ENCODE assay signal across 8 mouse cellular contexts in the genomic region with DNA sequence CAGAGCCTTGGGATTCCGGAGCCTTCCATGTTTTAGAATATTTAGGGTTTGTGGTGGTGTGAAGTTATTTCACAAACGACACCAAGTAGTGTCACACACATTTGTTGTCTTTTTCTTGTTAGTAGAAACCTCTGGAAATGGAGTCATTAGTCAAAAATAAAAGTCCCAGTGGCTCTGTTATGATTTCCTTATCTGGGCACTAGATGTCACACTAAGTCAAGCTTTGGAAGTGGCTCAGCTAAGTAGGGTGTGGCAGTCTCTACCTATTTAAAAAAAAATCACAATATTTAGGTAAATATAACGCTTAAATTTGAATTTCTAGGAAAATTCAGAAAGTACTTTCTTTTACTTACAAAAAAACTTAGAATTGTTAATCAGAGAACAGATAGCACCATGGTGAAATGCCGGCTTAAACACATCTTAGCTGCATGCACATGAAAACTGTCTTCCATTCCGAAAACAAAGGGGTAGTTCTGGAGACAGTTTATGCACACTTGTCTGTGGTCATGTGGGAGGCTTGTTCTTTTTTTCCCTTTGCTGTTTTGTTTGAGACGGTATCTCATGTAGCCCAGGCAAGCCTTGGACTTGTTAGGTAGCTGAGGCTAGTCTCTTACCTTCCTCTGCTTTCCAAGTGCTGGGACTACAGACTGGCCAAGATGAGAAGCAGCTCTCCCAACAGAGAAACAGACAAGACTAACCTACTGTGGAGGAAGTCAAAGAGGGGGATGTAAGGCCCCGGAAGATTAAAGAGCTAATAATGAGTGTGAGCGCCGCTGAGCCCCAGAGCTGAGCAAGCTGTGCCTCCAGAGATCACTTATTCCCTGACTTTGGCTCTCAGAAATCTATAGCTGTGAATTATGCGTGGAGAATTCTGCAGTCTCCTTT. TPM values are rescaled to one million over a fixed set of nuclear protein-coding genes. Genes with fewer than 3 reads are reported as not detected.
DNase-seq lines count a peak whose midpoint lies in the region; ATAC-seq and TF ChIP-seq lines count a peak whose summit lies in the region.
"Had no signal": no experiment of that assay in that cellular context is flagged by ENCODE, and none has a peak within 500 bp of the region (broad histone marks: within the 10 kb centered on the region; RNA-seq: fewer than 3 reads in every experiment).

No protein-coding gene starts in this region.

- H3K4me1 ChIP-seq in liver, postnatal 0 days (ENCODE audit: insufficient read depth): no peaks in the 10 kb centered on the region
- peaks cover 12% of the 10 kb centered on the region for H3K4me1 ChIP-seq in hindbrain, embryonic 14.5 days (replicated peaks; ENCODE audit: control insufficient read depth, insufficient read depth, low read length)
- H3K4me1 ChIP-seq in midbrain, embryonic 15.5 days: peaks cover 15% of the 10 kb centered on the region
- H3K4me1 ChIP-seq: liver, embryonic 15.5 days had no signal

- H3K4me2 ChIP-seq in liver, postnatal 0 days (ENCODE audit: low read depth, low read length): no peak overlapping the region
- no peak overlapping the region for H3K4me2 ChIP-seq in hindbrain, embryonic 14.5 days (replicated peaks)
- H3K4me2 ChIP-seq in midbrain, embryonic 15.5 days: no peak overlapping the region
- H3K4me2 ChIP-seq: liver, embryonic 15.5 days had no signal

- peak; percentile 58 for TF ChIP-seq CTCF in liver, postnatal 0 days (IDR thresholded peaks at IDR 0.05; ENCODE audit: low read depth)
- peak; percentile 47; the same call in 1 of the 2 replicates for TF ChIP-seq CTCF in brain, embryonic 14.5 days (IDR thresholded peaks at IDR 0.05; ENCODE audit: borderline replicate concordance, extremely low read depth, insufficient read depth, insufficient read length)

- no peak for DNase-seq in liver, postnatal 0 days
- DNase-seq in liver: no peak
- DNase-seq in brain, embryonic 14.5 days (ENCODE audit: low read depth): peak; percentile 76
- peak; percentile 78 for DNase-seq in hindbrain, embryonic 14.5 days (ENCODE audit: low spot score)
- DNase-seq in yolk sac, embryonic 10.5 days (ENCODE audit: low spot score): no peak
- DNase-seq in natural killer cell, adult 2 months (ENCODE audit: low spot score in 2 of 2): no peak

- 67% methylated on average over 10 of the region's 10 CpGs for WGBS in liver, postnatal 0 days (ENCODE audit: insufficient replicate concordance)
- WGBS in hindbrain, embryonic 14.5 days: 55% methylated on average over 10 of the region's 10 CpGs
- 46% methylated on average over 10 of the region's 10 CpGs for WGBS in midbrain, embryonic 15.5 days

- TF ChIP-seq EP300 in liver, postnatal 0 days (IDR thresholded peaks at IDR 0.05; ENCODE audit: low read depth): no peak

- H3K9me3 ChIP-seq in liver, postnatal 0 days (ENCODE audit: low read length): no peaks in the 10 kb centered on the region
- no peaks in the 10 kb centered on the region for H3K9me3 ChIP-seq in hindbrain, embryonic 14.5 days (ENCODE audit: control insufficient read depth, low read length)
- H3K9me3 ChIP-seq in midbrain, embryonic 15.5 days: no peaks in the 10 kb centered on the region
- H3K9me3 ChIP-seq: liver, embryonic 15.5 days had no signal

- no peaks in the 10 kb centered on the region for H3K27me3 ChIP-seq in liver, postnatal 0 days (ENCODE audit: insufficient read depth, low read length)
- H3K27me3 ChIP-seq in hindbrain, embryonic 14.5 days (ENCODE audit: control insufficient read depth, insufficient read depth, low read length): no peaks in the 10 kb centered on the region
- H3K27me3 ChIP-seq in midbrain, embryonic 15.5 days (replicated peaks): no peaks in the 10 kb centered on the region
- H3K27me3 ChIP-seq: liver, embryonic 15.5 days had no signal

- no peak for ATAC-seq in liver, postnatal 0 days
- peak; percentile 75; the same call in 1 of the 2 replicates for ATAC-seq in hindbrain, embryonic 14.5 days (ENCODE audit: low FRiP score)
- ATAC-seq in midbrain, embryonic 15.5 days (replicated peaks): peak; percentile 41

- no peak overlapping the region for H3K9ac ChIP-seq in liver, postnatal 0 days (replicated peaks)
- no peak overlapping the region for H3K9ac ChIP-seq in hindbrain, embryonic 14.5 days
- no peak overlapping the region for H3K9ac ChIP-seq in midbrain, embryonic 15.5 days
- H3K9ac ChIP-seq: liver, embryonic 15.5 days had no signal

- H3K36me3 ChIP-seq in liver, postnatal 0 days (replicated peaks; ENCODE audit: insufficient read depth, low read length): peaks cover 15% of the 10 kb centered on the region
- no peaks in the 10 kb centered on the region for H3K36me3 ChIP-seq in hindbrain, embryonic 14.5 days (replicated peaks; ENCODE audit: control insufficient read depth, insufficient read depth)
- no peaks in the 10 kb centered on the region for H3K36me3 ChIP-seq in midbrain, embryonic 15.5 days (replicated peaks)

- H3K27ac ChIP-seq in liver, postnatal 0 days (ENCODE audit: low read depth): no peak overlapping the region
- peak overlapping the region; percentile 58; the same call in 1 of the 2 replicates for H3K27ac ChIP-seq in hindbrain, embryonic 14.5 days
- H3K27ac ChIP-seq in midbrain, embryonic 15.5 days: peak overlapping the region; percentile 67
- H3K27ac ChIP-seq: liver, embryonic 15.5 days had no signal

- TF ChIP-seq POLR2A in brain, embryonic 14.5 days (IDR thresholded peaks at IDR 0.05; ENCODE audit: borderline replicate concordance, extremely low read depth, insufficient read depth, insufficient read length, poor library complexity, severe bottlenecking): no peak

- H3K4me3 ChIP-seq in liver, postnatal 0 days (ENCODE audit: low read depth, low read length): no peak overlapping the region
- no peak overlapping the region for H3K4me3 ChIP-seq in hindbrain, embryonic 14.5 days (replicated peaks; ENCODE audit: low read length)
- H3K4me3 ChIP-seq in midbrain, embryonic 15.5 days: no peak overlapping the region
- H3K4me3 ChIP-seq: liver, embryonic 15.5 days had no signal

RNA-seq across cellular contexts. Expression of gene Fam114a1, which starts 33.3 kb away (rescaled TPM):
- 9.4 and 10.2 TPM in 2 replicates for polyA plus RNA-seq in liver, postnatal 0 days (2015; fragmentation: Nextera tagmentation; extraction: Ambion mirVana)
- polyA plus RNA-seq in brain, embryonic 14.5 days (2012; rRNA removed): 6.9 and 9.1 TPM in 2 replicates
- polyA plus RNA-seq in hindbrain, embryonic 14.5 days (2014; fragmentation: Nextera tagmentation; extraction: Ambion mirVana): 7.1 and 10.3 TPM in 2 replicates
- 7.5 and 8.3 TPM in 2 replicates for polyA plus RNA-seq in midbrain, embryonic 15.5 days (2015; fragmentation: Nextera tagmentation; extraction: Ambion mirVana)

RNA-seq across cellular contexts. Expression of gene Tlr6, which starts 43.3 kb away (rescaled TPM):
- 0.47 and 0.79 TPM in 2 replicates for polyA plus RNA-seq in liver, postnatal 0 days (2015; fragmentation: Nextera tagmentation; extraction: Ambion mirVana)
- 0.21 and 0.90 TPM in 2 replicates for polyA plus RNA-seq in brain, embryonic 14.5 days (2012; rRNA removed)
- 0.18 and 0.55 TPM in 2 replicates for polyA plus RNA-seq in hindbrain, embryonic 14.5 days (2014; fragmentation: Nextera tagmentation; extraction: Ambion mirVana)
- polyA plus RNA-seq in midbrain, embryonic 15.5 days (2015; fragmentation: Nextera tagmentation; extraction: Ambion mirVana): 0.40 and 0.82 TPM in 2 replicates

Comparison
In these comparisons a context has a peak if more than half of its experiments do, and no peak if none do; other contexts are left out.
1. DNase-seq: peak in brain, embryonic 14.5 days (single experiment) and hindbrain, embryonic 14.5 days (single experiment); none in liver, postnatal 0 days (single experiment), liver (single experiment), yolk sac, embryonic 10.5 days (single experiment) and natural killer cell, adult 2 months (0 of 2).